ENCODE assay signal across 17 mouse cellular contexts in the genomic region with DNA sequence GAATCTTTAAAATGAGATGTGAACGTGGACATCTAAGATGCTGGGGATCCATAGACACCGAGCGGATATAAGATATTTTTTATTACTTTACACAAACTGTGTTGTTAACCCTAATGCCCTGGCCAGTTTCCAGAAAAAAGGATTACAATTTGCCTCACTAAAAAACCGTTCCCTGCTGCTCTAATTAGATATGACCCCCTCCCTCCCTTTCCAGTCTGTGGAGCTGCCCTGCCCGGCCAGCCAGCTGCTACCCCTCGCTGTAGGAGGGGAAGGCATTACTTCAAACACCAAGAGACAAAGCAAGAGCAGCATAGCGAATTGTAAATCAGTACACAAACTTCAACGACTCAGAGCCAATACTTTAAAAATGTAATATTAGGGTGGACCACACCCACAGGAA. TPM values are rescaled to one million over a fixed set of nuclear protein-coding genes. Genes with fewer than 3 reads are reported as not detected.
A peak's percentile ranks its signal among the peaks of the same experiment; 100 is the strongest.
DNase-seq lines count a peak whose midpoint lies in the region; ATAC-seq and TF ChIP-seq lines count a peak whose summit lies in the region.
"Had no signal": no experiment of that assay in that cellular context is flagged by ENCODE, and none has a peak within 500 bp of the region (broad histone marks: within the 10 kb centered on the region; RNA-seq: fewer than 3 reads in every experiment).

No protein-coding gene starts in this region.

- H3K9ac ChIP-seq in lung, embryonic 16.5 days (ENCODE audit: low read length): no peak overlapping the region
- H3K9ac ChIP-seq in hindbrain, embryonic 12.5 days: no peak overlapping the region
- H3K9ac ChIP-seq in midbrain, postnatal 0 days (replicated peaks; ENCODE audit: low read length, poor library complexity, severe bottlenecking): no peak overlapping the region
- H3K9ac ChIP-seq: embryonic facial prominence, embryonic 12.5 days; heart, embryonic 13.5 days; liver, embryonic 13.5 days had no signal

- TF ChIP-seq CTCF in midbrain, postnatal 0 days (IDR thresholded peaks at IDR 0.05): no peak
- no peak for TF ChIP-seq CTCF in kidney, adult 2 months (conservative IDR thresholded peaks at IDR 0.05; ENCODE audit: insufficient read depth, insufficient read length, low read depth, low read length)

- no peak overlapping the region for H3K27ac ChIP-seq in lung, embryonic 16.5 days (ENCODE audit: low read length)
- H3K27ac ChIP-seq in hindbrain, embryonic 12.5 days: peak overlapping the region; percentile 67
- H3K27ac ChIP-seq in midbrain, postnatal 0 days (ENCODE audit: low read depth, low read length): no peak overlapping the region
- no peak overlapping the region for H3K27ac ChIP-seq in kidney, adult 2 months (ENCODE audit: insufficient read depth, low read depth, low read length)
- H3K27ac ChIP-seq: embryonic facial prominence, embryonic 12.5 days; heart, embryonic 13.5 days; liver, embryonic 13.5 days; stomach, postnatal 0 days had no signal

- peaks cover 3% of the 10 kb centered on the region; the same call in 1 of the 2 replicates for H3K27me3 ChIP-seq in lung, embryonic 16.5 days (ENCODE audit: control insufficient read depth, insufficient read depth, low read depth, low read length)
- H3K27me3 ChIP-seq in hindbrain, embryonic 12.5 days: no peaks in the 10 kb centered on the region
- H3K27me3 ChIP-seq in midbrain, postnatal 0 days (ENCODE audit: insufficient read depth, low read length): no peaks in the 10 kb centered on the region
- H3K27me3 ChIP-seq in kidney, adult 2 months (replicated peaks; ENCODE audit: control insufficient read depth, insufficient read depth, low read length): no peaks in the 10 kb centered on the region
- H3K27me3 ChIP-seq: CH12.LX; embryonic facial prominence, embryonic 12.5 days; liver, embryonic 13.5 days had no signal

- DNase-seq in cerebellum, postnatal 10 days: peak; percentile 73 to 75
- no peak for DNase-seq in cerebellum, adult 8-10 months
- DNase-seq in lung, postnatal 25 days (ENCODE audit: low spot score): no peak
- peak; percentile 66 for DNase-seq in midbrain, postnatal 0 days (ENCODE audit: low spot score)
- no peak for DNase-seq in Muller cell, postnatal 12 days (ENCODE audit: inconsistent ontology term)
- no peak for DNase-seq in kidney, adult 2 months
- DNase-seq: cerebellum, adult 9-10 months; gastrocnemius, postnatal 25 days; liver, embryonic 13.5 days; thymus, postnatal 4 days had no signal

- peak; percentile 51 for ATAC-seq in lung, embryonic 16.5 days (ENCODE audit: low read depth)
- peak; percentile 70 for ATAC-seq in hindbrain, embryonic 12.5 days (ENCODE audit: low FRiP score)
- no peak; the same call in 1 of the 2 replicates for ATAC-seq in midbrain, postnatal 0 days (ENCODE audit: low FRiP score)

- no peak overlapping the region for H3K4me3 ChIP-seq in lung, embryonic 16.5 days (ENCODE audit: low read length)
- no peak overlapping the region for H3K4me3 ChIP-seq in hindbrain, embryonic 12.5 days
- H3K4me3 ChIP-seq in midbrain, postnatal 0 days (ENCODE audit: low read depth, low read length): no peak overlapping the region
- no peak overlapping the region for H3K4me3 ChIP-seq in kidney, adult 2 months (ENCODE audit: insufficient read depth, low read depth, low read length)
- H3K4me3 ChIP-seq: embryonic facial prominence, embryonic 12.5 days; heart, embryonic 13.5 days; liver, embryonic 13.5 days; myocyte had no signal

- no peaks in the 10 kb centered on the region for H3K36me3 ChIP-seq in lung, embryonic 16.5 days (ENCODE audit: control insufficient read depth, insufficient read depth, low read length)
- no peaks in the 10 kb centered on the region for H3K36me3 ChIP-seq in hindbrain, embryonic 12.5 days
- H3K36me3 ChIP-seq in midbrain, postnatal 0 days (ENCODE audit: insufficient read depth, low read length): no peaks in the 10 kb centered on the region
- no peaks in the 10 kb centered on the region for H3K36me3 ChIP-seq in kidney, adult 2 months (ENCODE audit: control insufficient read depth, insufficient read depth, low read length)
- H3K36me3 ChIP-seq: embryonic facial prominence, embryonic 12.5 days; heart, embryonic 13.5 days; liver, embryonic 13.5 days had no signal

- TF ChIP-seq POLR2A in kidney, adult 2 months (IDR thresholded peaks at IDR 0.05; ENCODE audit: low read depth, low read length): no peak

- H3K4me2 ChIP-seq in lung, embryonic 16.5 days (ENCODE audit: low read depth, low read length): no peak overlapping the region
- H3K4me2 ChIP-seq in hindbrain, embryonic 12.5 days (replicated peaks): no peak overlapping the region
- H3K4me2 ChIP-seq in midbrain, postnatal 0 days (ENCODE audit: low read depth, low read length, poor library complexity, severe bottlenecking): no peak overlapping the region
- H3K4me2 ChIP-seq: embryonic facial prominence, embryonic 12.5 days; heart, embryonic 13.5 days; liver, embryonic 13.5 days had no signal

- H3K4me1 ChIP-seq in lung, embryonic 16.5 days (replicated peaks; ENCODE audit: control insufficient read depth, insufficient read depth, low read length): no peaks in the 10 kb centered on the region; the same call in 1 of the 2 replicates
- peaks cover 42% of the 10 kb centered on the region for H3K4me1 ChIP-seq in hindbrain, embryonic 12.5 days
- H3K4me1 ChIP-seq in midbrain, postnatal 0 days (ENCODE audit: insufficient read depth, low read length): 0 out of 2 replicates have a peak, but pooled peaks cover 9% of the 10 kb centered on the region
- no peaks in the 10 kb centered on the region for H3K4me1 ChIP-seq in kidney, adult 2 months (ENCODE audit: control insufficient read depth, insufficient read depth, low read length)
- H3K4me1 ChIP-seq: heart, embryonic 13.5 days; liver, embryonic 13.5 days had no signal

- WGBS in lung, embryonic 16.5 days: 26% methylated on average over 8 of the region's 8 CpGs
- 25% methylated on average over 8 of the region's 8 CpGs for WGBS in hindbrain, embryonic 12.5 days
- WGBS in midbrain, postnatal 0 days: 23% methylated on average over 8 of the region's 8 CpGs
- WGBS in kidney, adult 2 months: 43% methylated on average over 8 of the region's 8 CpGs

- no peaks in the 10 kb centered on the region for H3K9me3 ChIP-seq in lung, embryonic 16.5 days (ENCODE audit: control insufficient read depth, low read length)
- H3K9me3 ChIP-seq in hindbrain, embryonic 12.5 days (replicated peaks): no peaks in the 10 kb centered on the region
- no peaks in the 10 kb centered on the region for H3K9me3 ChIP-seq in midbrain, postnatal 0 days (ENCODE audit: low read length)
- H3K9me3 ChIP-seq: embryonic facial prominence, embryonic 12.5 days; heart, embryonic 13.5 days; liver, embryonic 13.5 days had no signal

RNA-seq across cellular contexts. Expression of gene Rnd3, which starts 58.9 kb away (rescaled TPM):
- 62.2 and 68.6 TPM in 2 replicates for polyA plus RNA-seq in lung, embryonic 16.5 days (2015; fragmentation: Nextera tagmentation; extraction: Ambion mirVana)
- 321 and 363 TPM in 2 replicates for polyA plus RNA-seq in hindbrain, embryonic 12.5 days (2016; fragmentation: Nextera tagmentation; extraction: Ambion mirVana)
- 70.4 and 73.9 TPM in 2 replicates for total RNA-seq in midbrain, postnatal 0 days (2014; rRNA removed)
- 81.1 and 88.9 TPM in 2 replicates for polyA plus RNA-seq in midbrain, postnatal 0 days (2015; fragmentation: Nextera tagmentation; extraction: Ambion mirVana)
- 1.8 and 3.5 TPM in 2 replicates for polyA plus RNA-seq in kidney, adult 2 months (2012; rRNA removed)

Comparison
In these comparisons a context has a peak if more than half of its experiments do, and no peak if none do; other contexts are left out.
1. DNase-seq: peak in cerebellum, postnatal 10 days (2 of 2) and midbrain, postnatal 0 days (single experiment); none in cerebellum, adult 8-10 months (single experiment), lung, postnatal 25 days (single experiment), Muller cell, postnatal 12 days (single experiment) and kidney, adult 2 months (single experiment).
2. RNA of gene Rnd3, which starts 58.9 kb away (polyA plus RNA-seq): 321 to 363 TPM in hindbrain, embryonic 12.5 days, 81.1 to 88.9 TPM in midbrain, postnatal 0 days and 62.2 to 68.6 TPM in lung, embryonic 16.5 days; 1.8 to 3.5 TPM in kidney, adult 2 months; every median in the first group is over 10 times any median in the second.